Mouse (Mus musculus) cortical plate, adult 2 months (tissue): ENCODE results near the gene Noxa1.

Experiments used
- CTCF ChIP-seq: fragments of 200-500 bp; IDR thresholded peaks from 2 replicates; pipeline ENCODE4 v1.5.1; 2011; ENCODE audit warnings: mild to moderate bottlenecking, control low read depth, low read length; ENCODE audit not compliant: insufficient read depth; ENCODE audit errors: extremely low read depth
- POLR2A ChIP-seq: fragments of 200-500 bp; IDR thresholded peaks from 2 replicates; pipeline ENCODE4 v1.6.1; 2011; ENCODE audit warnings: mild to moderate bottlenecking, low read length, control low read depth; ENCODE audit not compliant: insufficient read depth; ENCODE audit errors: extremely low read depth

- TF ChIP-seq CTCF (no peak), POLR2A (no peak)
These were observed 22.6 kb downstream of the Noxa1 start for GRCm38 (mm10) chr2:25072398-25072797.
